Mouse (Mus musculus): ENCODE measurements around the gene Bend3. TPM values are rescaled to one million over a fixed set of nuclear protein-coding genes. Genes with fewer than 3 reads are reported as not detected.

The Bend3 gene
- total and polyA plus RNA-seq, 3 experiments, result 13.0 to 32.8 (median 18.7) TPM

DNA sequence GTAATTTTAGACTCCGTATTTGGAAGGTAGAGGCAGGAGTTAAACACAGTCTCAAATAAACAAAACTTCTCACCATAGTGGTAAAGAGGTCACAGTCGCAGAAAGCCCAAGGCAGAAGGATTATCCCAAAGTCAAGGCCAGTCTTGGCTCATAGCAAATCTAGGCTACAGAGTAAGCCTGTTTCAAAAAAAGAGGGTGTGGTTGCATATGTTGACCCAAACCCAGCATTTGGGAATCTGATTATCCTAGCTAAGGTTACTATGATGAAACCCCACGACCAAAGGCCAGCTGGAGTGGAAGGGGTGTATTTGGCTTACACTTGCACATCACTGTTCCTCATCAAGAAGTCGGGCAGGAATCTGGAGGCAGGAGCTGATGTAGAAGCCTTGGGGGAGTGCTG, 9.6 kb downstream of the Bend3 start:
- Histone ChIP-seq H3K36me3 (ENCODE audit: control insufficient read depth in 1 of 2, insufficient read depth in 2 of 2, low read length in 2 of 2) (no peaks in the 10 kb centered on the region; a peak in 1 of 4 replicates), H3K9me3 (replicated peaks; ENCODE audit: insufficient read depth, low read length) (no peaks in the 10 kb centered on the region), H3K79me2 (ENCODE audit: control insufficient read depth, insufficient read depth, low read length, poor library complexity) (peaks cover 23% of the 10 kb centered on the region), H3K27me3 (ENCODE audit: control insufficient read depth in 1 of 2, insufficient read depth in 2 of 2, low read length in 2 of 2) (no peaks in the 10 kb centered on the region), H3K4me3 (ENCODE audit: control insufficient read depth in 1 of 2, insufficient read depth in 1 of 2, low read depth in 2 of 2, low read length in 2 of 2) (no peak overlapping the region), H3K27ac (ENCODE audit: control insufficient read depth, low read depth, low read length) (no peak overlapping the region), H3K4me1 (ENCODE audit: control insufficient read depth in 1 of 2, insufficient read depth in 2 of 2, low read length in 2 of 2) (no peaks in the 10 kb centered on the region), H3K9ac (ENCODE audit: control insufficient read depth, low read depth, low read length, poor library complexity, severe bottlenecking) (no peak overlapping the region)
- no peak for DNase-seq (ENCODE audit: low read depth, low spot score)
- TF ChIP-seq TCF12 (IDR thresholded peaks at IDR 0.05; ENCODE audit: low read depth, low read length) (no peak), ZC3H11A (IDR thresholded peaks at IDR 0.05; ENCODE audit: low read depth, low read length) (no peak), MAFK (IDR thresholded peaks at IDR 0.05; ENCODE audit: borderline replicate concordance, low read depth, low read length) (no peak), USF1 (IDR thresholded peaks at IDR 0.05; ENCODE audit: low read depth, low read length) (no peak)

DNA sequence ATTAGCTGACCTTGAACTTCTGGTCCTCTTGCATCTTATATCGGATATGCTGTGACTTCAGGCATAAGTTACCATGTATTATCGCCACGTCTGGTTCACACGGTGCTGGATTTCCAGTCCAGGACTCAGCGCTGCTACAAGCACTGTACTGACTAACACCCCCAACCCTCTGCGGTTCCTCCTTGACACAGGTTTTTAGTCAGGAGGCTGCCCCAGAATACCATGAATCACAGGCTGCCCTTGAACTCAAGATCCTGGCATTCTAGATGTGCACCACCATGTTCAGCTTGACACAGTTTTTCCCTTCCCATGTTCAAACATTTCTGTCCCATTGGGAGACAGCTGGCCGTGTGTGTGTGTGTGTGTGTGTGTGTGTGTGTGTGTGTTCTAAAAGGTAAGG, 10.5 kb downstream of the Bend3 start:
- H3K4me1 ChIP-seq (ENCODE audit: control insufficient read depth in 1 of 2, insufficient read depth in 2 of 2, low read length in 2 of 2), result no peaks in the 10 kb centered on the region
- no peaks in the 10 kb centered on the region for H3K27me3 ChIP-seq (ENCODE audit: control insufficient read depth in 1 of 2, insufficient read depth in 2 of 2, low read length in 2 of 2)
- TF ChIP-seq MYB (IDR thresholded peaks at IDR 0.05; ENCODE audit: low read depth, low read length) (no peak), ZC3H11A (IDR thresholded peaks at IDR 0.05; ENCODE audit: low read depth, low read length) (no peak), POLR2AphosphoS2 (IDR thresholded peaks at IDR 0.05; ENCODE audit: low read length) (no peak), HCFC1 (IDR thresholded peaks at IDR 0.05; ENCODE audit: low read depth, low read length) (no peak), MEF2A (IDR thresholded peaks at IDR 0.05; ENCODE audit: extremely low read depth, insufficient replicate concordance, low read depth, low read length, poor library complexity, severe bottlenecking) (no peak), ZKSCAN1 (IDR thresholded peaks at IDR 0.05; ENCODE audit: low read depth, low read length) (no peak), RCOR1 (IDR thresholded peaks at IDR 0.05; ENCODE audit: low read depth, low read length) (no peak), GATA1 (IDR thresholded peaks at IDR 0.05; ENCODE audit: low read depth, low read length) (no peak), EP300 (IDR thresholded peaks at IDR 0.05; ENCODE audit: low read depth in 1 of 2, low read length in 2 of 2) (no peak), MAZ (IDR thresholded peaks at IDR 0.05; ENCODE audit: low read depth, low read length) (no peak), BHLHE40 (IDR thresholded peaks at IDR 0.05; ENCODE audit: borderline replicate concordance, low read depth, low read length) (no peak)
- peaks cover 17% of the 10 kb centered on the region for H3K79me2 ChIP-seq (ENCODE audit: control insufficient read depth, insufficient read depth, low read length, poor library complexity)
- H3K4me3 ChIP-seq (ENCODE audit: control insufficient read depth in 1 of 2, insufficient read depth in 1 of 2, low read depth in 2 of 2, low read length in 2 of 2), result no peak overlapping the region
- DNase-seq (ENCODE audit: low read depth, low spot score), result no peak
- H3K9me3 ChIP-seq (replicated peaks; ENCODE audit: insufficient read depth, low read length), result no peaks in the 10 kb centered on the region
- no peak overlapping the region for H3K9ac ChIP-seq (ENCODE audit: control insufficient read depth, low read depth, low read length, poor library complexity, severe bottlenecking)
- no peak overlapping the region for H3K27ac ChIP-seq (ENCODE audit: control insufficient read depth, low read depth, low read length)
- H3K36me3 ChIP-seq (ENCODE audit: control insufficient read depth in 1 of 2, insufficient read depth in 2 of 2, low read length in 2 of 2), result no peaks in the 10 kb centered on the region; a peak in 1 of 4 replicates

DNA sequence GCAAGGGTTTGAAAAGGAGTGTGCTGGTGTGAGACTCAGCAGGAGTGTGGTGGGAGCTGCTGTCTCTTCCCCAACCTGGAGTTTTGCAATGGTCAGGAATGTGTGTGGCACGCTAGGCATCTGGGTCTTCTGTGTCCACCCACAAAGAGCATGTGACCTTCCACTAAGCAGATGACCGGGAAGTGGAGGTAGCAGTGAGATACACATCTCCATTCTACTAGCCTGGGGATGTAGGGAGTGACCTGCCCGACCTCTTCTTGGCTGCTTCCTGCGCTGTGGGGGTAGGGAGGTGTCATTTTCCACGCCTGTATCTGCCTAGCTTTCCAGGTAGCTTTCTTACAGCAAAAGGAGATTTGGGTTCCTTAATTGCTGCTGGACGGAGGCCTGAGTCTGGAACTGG, 10.9 kb downstream of the Bend3 start:
- Histone ChIP-seq H3K79me2 (ENCODE audit: control insufficient read depth, insufficient read depth, low read length, poor library complexity) (peaks cover 15% of the 10 kb centered on the region), H3K36me3 (ENCODE audit: control insufficient read depth in 1 of 2, insufficient read depth in 2 of 2, low read length in 2 of 2) (no peaks in the 10 kb centered on the region; a peak in 1 of 4 replicates), H3K27me3 (ENCODE audit: control insufficient read depth in 1 of 2, insufficient read depth in 2 of 2, low read length in 2 of 2) (no peaks in the 10 kb centered on the region), H3K4me1 (ENCODE audit: control insufficient read depth in 1 of 2, insufficient read depth in 2 of 2, low read length in 2 of 2) (no peaks in the 10 kb centered on the region), H3K9me3 (replicated peaks; ENCODE audit: insufficient read depth, low read length) (no peaks in the 10 kb centered on the region), H3K9ac (ENCODE audit: control insufficient read depth, low read depth, low read length, poor library complexity, severe bottlenecking) (no peak overlapping the region), H3K4me3 (ENCODE audit: control insufficient read depth in 1 of 2, insufficient read depth in 1 of 2, low read depth in 2 of 2, low read length in 2 of 2) (no peak overlapping the region), H3K27ac (ENCODE audit: control insufficient read depth, low read depth, low read length) (no peak overlapping the region)
- no peak for DNase-seq (ENCODE audit: low read depth, low spot score)
- TF ChIP-seq GABPA (IDR thresholded peaks at IDR 0.05; ENCODE audit: low read depth, low read length) (no peak), TAL1 (IDR thresholded peaks at IDR 0.05; ENCODE audit: low read length) (no peak), NRF1 (IDR thresholded peaks at IDR 0.05; ENCODE audit: insufficient read depth, low read depth, low read length, poor library complexity, severe bottlenecking) (no peak), POLR2AphosphoS5 (IDR thresholded peaks at IDR 0.05; ENCODE audit: borderline replicate concordance, low read depth, low read length) (no peak), BHLHE40 (IDR thresholded peaks at IDR 0.05; ENCODE audit: borderline replicate concordance, low read depth, low read length) (no peak), USF2 (IDR thresholded peaks at IDR 0.05; ENCODE audit: borderline replicate concordance in 1 of 2, insufficient read depth in 1 of 2, low read depth in 1 of 2, low read length in 2 of 2) (no peak), MXI1 (IDR thresholded peaks at IDR 0.05; ENCODE audit: low read depth, low read length) (no peak), ETS1 (IDR thresholded peaks at IDR 0.05; ENCODE audit: low read depth, low read length) (no peak), POLR2A (IDR thresholded peaks at IDR 0.05; ENCODE audit: control insufficient read depth in 1 of 2, insufficient read depth in 1 of 2, low read depth in 1 of 2, low read length in 2 of 2, poor library complexity in 1 of 2) (no peak), RAD21 (IDR thresholded peaks at IDR 0.05; ENCODE audit: low read depth, low read length) (no peak), TCF12 (IDR thresholded peaks at IDR 0.05; ENCODE audit: low read depth, low read length) (no peak), CTCF (IDR thresholded peaks at IDR 0.05 in 2 of 3, conservative IDR thresholded peaks at IDR 0.05 in 1 of 3; ENCODE audit: control insufficient read depth in 1 of 3, insufficient read depth in 1 of 3, low read depth in 2 of 3, low read length in 3 of 3, poor library complexity in 1 of 3, severe bottlenecking in 1 of 3) (no peak), CHD1 (IDR thresholded peaks at IDR 0.05; ENCODE audit: low read depth, low read length) (no peak)

Data from MEL (cell line).